Mouse (Mus musculus): ENCODE data around the gene Slc41a3. TPM values are rescaled to one million over a fixed set of nuclear protein-coding genes. Genes with fewer than 3 reads are reported as not detected.

Gene Slc41a3
- 2.5 and 4.6 TPM in 2 replicates for polyA plus RNA-seq (2012; rRNA removed)

DNA sequence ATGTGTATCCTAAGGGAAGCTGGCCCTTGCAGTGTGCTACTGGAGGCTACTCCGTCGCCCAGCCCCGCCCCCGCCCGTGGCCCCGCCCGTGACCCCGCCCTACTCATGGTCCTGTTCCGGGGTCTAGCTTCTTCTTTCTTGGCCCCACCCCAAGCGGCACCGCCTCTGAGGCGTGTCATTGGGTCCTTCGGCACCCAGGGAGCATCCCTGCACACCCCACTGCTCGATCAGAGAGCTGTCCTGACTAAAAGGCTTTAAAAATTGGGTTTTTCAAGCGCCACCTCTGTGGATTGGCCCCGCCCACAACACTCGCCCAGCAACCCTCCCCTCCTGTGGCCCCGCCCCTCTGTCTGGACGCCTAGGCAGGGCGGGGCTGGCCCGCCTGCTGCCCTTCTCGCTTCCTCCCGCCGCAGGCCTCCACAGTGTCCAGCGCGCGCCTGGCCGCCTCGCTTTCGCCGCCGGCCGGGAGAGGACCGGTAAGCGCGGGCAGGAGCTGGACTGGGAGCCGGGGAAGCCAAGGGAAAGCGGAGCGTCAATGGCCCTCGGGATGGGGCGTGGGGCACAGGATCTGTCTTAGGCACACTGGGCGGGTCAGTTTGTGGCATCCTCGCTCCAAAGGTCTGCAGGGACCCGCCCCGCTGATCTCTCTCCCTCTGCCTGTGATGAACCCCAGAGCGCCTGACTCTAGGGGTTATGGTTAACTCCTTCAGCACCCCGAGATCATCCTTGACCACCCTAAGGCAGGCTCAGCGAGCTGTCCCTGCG lies at the start of gene Slc41a3:
Gene Slc41a3 (plus strand): TSS at position 193 of the 765 bp plus-strand sequence.
- peak; percentile 87 for DNase-seq (ENCODE audit: low read depth)
- TF ChIP-seq CTCF (IDR thresholded peaks at IDR 0.05; ENCODE audit: borderline replicate concordance, extremely low read depth, insufficient read depth, insufficient read length) (no peak), POLR2A (IDR thresholded peaks at IDR 0.05; ENCODE audit: borderline replicate concordance, extremely low read depth, insufficient read depth, insufficient read length, poor library complexity, severe bottlenecking) (no peak)

GRCm38 (mm10) chr6:90556534-90557058 lies 47.9 kb upstream of the Slc41a3 start:
- TF ChIP-seq CTCF (IDR thresholded peaks at IDR 0.05; ENCODE audit: borderline replicate concordance, extremely low read depth, insufficient read depth, insufficient read length) (no peak), POLR2A (IDR thresholded peaks at IDR 0.05; ENCODE audit: borderline replicate concordance, extremely low read depth, insufficient read depth, insufficient read length, poor library complexity, severe bottlenecking) (no peak)
- DNase-seq (ENCODE audit: low read depth), result no peak

- no peak for DNase-seq (ENCODE audit: low read depth)
- TF ChIP-seq CTCF (IDR thresholded peaks at IDR 0.05; ENCODE audit: borderline replicate concordance, extremely low read depth, insufficient read depth, insufficient read length), result no peak
- no peak for TF ChIP-seq POLR2A (IDR thresholded peaks at IDR 0.05; ENCODE audit: borderline replicate concordance, extremely low read depth, insufficient read depth, insufficient read length, poor library complexity, severe bottlenecking)
Measured at GRCm38 (mm10) chr6:90557077-90557476, 47.4 kb upstream of the Slc41a3 start.

- no peak for DNase-seq (ENCODE audit: low read depth)
- TF ChIP-seq CTCF (IDR thresholded peaks at IDR 0.05; ENCODE audit: borderline replicate concordance, extremely low read depth, insufficient read depth, insufficient read length) (no peak), POLR2A (IDR thresholded peaks at IDR 0.05; ENCODE audit: borderline replicate concordance, extremely low read depth, insufficient read depth, insufficient read length, poor library complexity, severe bottlenecking) (no peak)
Measured at GRCm38 (mm10) chr6:90557829-90558693, 46.5 kb upstream of the Slc41a3 start.

GRCm38 (mm10) chr6:90560390-90561058 lies 44.0 kb upstream of the Slc41a3 start:
- DNase-seq (ENCODE audit: low read depth), result no peak
- TF ChIP-seq POLR2A (IDR thresholded peaks at IDR 0.05; ENCODE audit: borderline replicate concordance, extremely low read depth, insufficient read depth, insufficient read length, poor library complexity, severe bottlenecking) (no peak), CTCF (IDR thresholded peaks at IDR 0.05; ENCODE audit: borderline replicate concordance, extremely low read depth, insufficient read depth, insufficient read length) (no peak)

DNA sequence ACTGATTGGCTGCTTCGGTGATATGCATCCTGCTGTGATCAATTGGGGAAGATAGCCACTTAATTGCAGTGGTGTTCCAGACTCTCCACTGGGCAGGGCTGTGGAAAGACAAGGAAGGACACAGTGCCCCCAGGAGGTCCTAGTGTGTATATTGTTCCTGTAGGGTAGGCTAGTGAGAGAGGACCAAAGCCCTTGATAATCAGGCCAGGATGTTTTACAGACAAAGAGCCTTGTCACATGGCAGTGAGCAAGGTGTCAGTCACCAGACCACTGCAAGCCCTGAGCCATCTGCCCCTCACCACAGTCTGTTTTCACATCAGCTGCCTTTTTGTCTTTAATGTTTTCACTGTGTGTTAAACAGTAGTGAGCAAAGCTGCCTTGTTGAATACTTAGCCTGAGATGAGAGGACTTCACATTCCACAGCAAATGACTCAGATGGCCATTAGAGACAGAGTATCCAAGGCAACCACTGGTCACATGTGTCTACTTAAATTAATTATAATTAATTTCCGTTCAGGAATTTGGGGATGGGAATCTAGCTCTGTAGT lies 43.2 kb upstream of the Slc41a3 start:
- peak; percentile 83 for DNase-seq (ENCODE audit: low read depth)
- TF ChIP-seq POLR2A (IDR thresholded peaks at IDR 0.05; ENCODE audit: borderline replicate concordance, extremely low read depth, insufficient read depth, insufficient read length, poor library complexity, severe bottlenecking) (no peak), CTCF (IDR thresholded peaks at IDR 0.05; ENCODE audit: borderline replicate concordance, extremely low read depth, insufficient read depth, insufficient read length) (peak; percentile 35; the same call in 1 of the 2 replicates)

DNA sequence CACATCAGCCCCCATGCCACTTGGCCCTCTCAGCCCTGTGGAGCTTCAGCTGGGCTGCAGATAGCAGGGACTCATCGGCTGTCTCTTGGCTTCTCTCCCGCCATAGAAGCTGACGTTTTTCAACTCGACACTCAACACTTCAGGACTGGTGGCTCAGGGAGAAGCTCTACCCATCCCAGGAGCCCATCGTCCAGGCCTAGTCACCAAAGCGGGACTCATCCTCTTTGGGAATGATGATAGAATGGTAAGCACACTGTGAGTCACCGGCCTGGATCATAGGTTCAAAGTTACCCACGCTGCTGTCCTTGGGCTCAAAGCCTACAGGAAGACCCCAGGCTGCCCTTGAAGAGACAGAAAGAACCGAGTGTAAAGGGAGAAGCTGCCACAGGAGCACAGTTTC lies 40.3 kb upstream of the Slc41a3 start:
- no peak for DNase-seq (ENCODE audit: low read depth)
- no peak for TF ChIP-seq POLR2A (IDR thresholded peaks at IDR 0.05; ENCODE audit: borderline replicate concordance, extremely low read depth, insufficient read depth, insufficient read length, poor library complexity, severe bottlenecking)
- TF ChIP-seq CTCF (IDR thresholded peaks at IDR 0.05; ENCODE audit: borderline replicate concordance, extremely low read depth, insufficient read depth, insufficient read length), result no peak

- TF ChIP-seq CTCF (IDR thresholded peaks at IDR 0.05; ENCODE audit: borderline replicate concordance, extremely low read depth, insufficient read depth, insufficient read length), result no peak
- TF ChIP-seq POLR2A (IDR thresholded peaks at IDR 0.05; ENCODE audit: borderline replicate concordance, extremely low read depth, insufficient read depth, insufficient read length, poor library complexity, severe bottlenecking), result no peak
- peak; percentile 33 for DNase-seq (ENCODE audit: low read depth)
Measured at GRCm38 (mm10) chr6:90565357-90566215, 38.9 kb upstream of the Slc41a3 start.

- DNase-seq (ENCODE audit: low read depth), result no peak
- TF ChIP-seq POLR2A (IDR thresholded peaks at IDR 0.05; ENCODE audit: borderline replicate concordance, extremely low read depth, insufficient read depth, insufficient read length, poor library complexity, severe bottlenecking) (no peak), CTCF (IDR thresholded peaks at IDR 0.05; ENCODE audit: borderline replicate concordance, extremely low read depth, insufficient read depth, insufficient read length) (no peak)
Measured at GRCm38 (mm10) chr6:90567486-90567885, 37.0 kb upstream of the Slc41a3 start.

DNA sequence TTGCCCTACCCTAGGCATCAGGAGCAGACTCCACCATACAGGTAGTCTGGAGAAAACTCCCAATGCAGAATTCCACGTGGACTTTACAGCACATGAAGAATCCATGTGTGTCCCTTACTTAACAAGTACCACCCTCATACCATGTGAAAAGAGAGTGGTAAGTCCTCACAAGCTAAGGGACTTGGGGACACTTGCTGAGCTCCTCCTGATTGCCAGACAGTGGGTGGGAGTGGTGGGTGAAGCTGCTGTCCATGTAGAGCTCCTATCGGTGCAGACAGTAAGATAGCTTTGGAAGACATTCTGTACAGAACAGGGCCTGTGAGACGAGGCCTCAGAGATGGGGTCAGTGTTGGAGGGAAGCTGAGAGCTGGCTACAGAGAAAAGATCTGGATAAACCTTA lies 36.6 kb upstream of the Slc41a3 start:
- TF ChIP-seq CTCF (IDR thresholded peaks at IDR 0.05; ENCODE audit: borderline replicate concordance, extremely low read depth, insufficient read depth, insufficient read length), result no peak
- DNase-seq (ENCODE audit: low read depth), result no peak
